Mouse (Mus musculus) small intestine, adult 2 months (tissue): ENCODE measurements around the gene Foxn3. TPM values are rescaled to one million over a fixed set of nuclear protein-coding genes. Genes with fewer than 3 reads are reported as not detected.

Experiments
- H3K27ac ChIP-seq: fragments of 200-500 bp; 2 replicates; pipeline ENCODE4 v1.5.1; 2012; ENCODE audit warnings: low read depth, low read length, control low read depth, inconsistent platforms; ENCODE audit not compliant: insufficient read depth
- H3K27me3 ChIP-seq: fragments of 200-500 bp; 2 replicates; pipeline ENCODE4 v1.6.1; 2012; ENCODE audit warnings: mild to moderate bottlenecking, moderate library complexity, low read length, inconsistent platforms; ENCODE audit not compliant: control insufficient read depth, insufficient read depth
- H3K36me3 ChIP-seq: fragments of 200-500 bp; 2 replicates; pipeline ENCODE4 v1.6.1; 2012; ENCODE audit warnings: mild to moderate bottlenecking, low read length, control low read depth, inconsistent platforms; ENCODE audit not compliant: control insufficient read depth, insufficient read depth
- H3K4me1 ChIP-seq: fragments of 200-500 bp; 2 replicates; pipeline ENCODE4 v1.6.1; 2012; ENCODE audit warnings: low read length, inconsistent platforms, mixed read lengths; ENCODE audit not compliant: control insufficient read depth, insufficient read depth, insufficient read length
- H3K4me3 ChIP-seq: fragments of 200-500 bp; 2 replicates; pipeline ENCODE4 v1.5.1; 2012; ENCODE audit warnings: low read depth, mild to moderate bottlenecking, control low read depth, inconsistent platforms, low read length, moderate library complexity
- CTCF ChIP-seq: fragments of 200-500 bp; IDR thresholded peaks from 2 replicates; pipeline ENCODE4 v1.5.1; 2012; ENCODE audit warnings: low read depth, mild to moderate bottlenecking, control low read depth, inconsistent platforms, low read length, moderate library complexity, mixed read lengths; ENCODE audit not compliant: insufficient replicate concordance, insufficient read length; ENCODE audit errors: extremely low read depth
- POLR2A ChIP-seq: fragments of 200-500 bp; IDR thresholded peaks from 2 replicates; pipeline ENCODE4 v1.6.1; 2012; ENCODE audit warnings: low read depth, mild to moderate bottlenecking, control low read depth, inconsistent platforms, low read length, moderate library complexity
- WGBS: fragments of 180-500 bp; shearing (Covaris S2); methylation state at CpG from one replicate; pipeline ENCODE4 v1.1.7; 2018; 5-methylcytosine and 5-hydroxymethylcytosine counted together
- polyA plus RNA-seq: library from polyadenylated mRNA; depleted of rRNA; stranded (reverse); fragments of >200 nt; gene quantifications from 2 replicates; pipeline ENCODE4 v1.2.3, GENCODE M21; 2012

Gene Foxn3
- polyA plus RNA-seq, 1 experiment, result 17.5 TPM

- no peaks in the 10 kb centered on the region for H3K36me3 ChIP-seq
- no peak overlapping the region for H3K4me3 ChIP-seq
- H3K4me1 ChIP-seq, result peaks cover 3% of the 10 kb centered on the region; the same call in 1 of the 2 replicates
- TF ChIP-seq CTCF, result no peak
- no peak for TF ChIP-seq POLR2A
- no peak overlapping the region for H3K27ac ChIP-seq
- H3K27me3 ChIP-seq, result no peaks in the 10 kb centered on the region
- WGBS, result 96% methylated on average over 5 of the region's 5 CpGs
Measured at GRCm38 (mm10) chr12:99466426-99466825, 97.0 kb downstream of the Foxn3 start.

- Histone ChIP-seq H3K27me3 (no peaks in the 10 kb centered on the region), H3K36me3 (no peaks in the 10 kb centered on the region), H3K4me3 (no peak overlapping the region), H3K4me1 (peaks cover 3% of the 10 kb centered on the region; the same call in 1 of the 2 replicates), H3K27ac (no peak overlapping the region)
- WGBS, result 77% methylated on average over 5 of the region's 5 CpGs
- no peak for TF ChIP-seq CTCF
Measured at GRCm38 (mm10) chr12:99464291-99464690, 99.1 kb downstream of the Foxn3 start.

GRCm38 (mm10) chr12:99462846-99463245, 100.5 kb downstream of the Foxn3 start:
- Histone ChIP-seq H3K36me3 (no peaks in the 10 kb centered on the region), H3K4me1 (peaks cover 1% of the 10 kb centered on the region; the same call in 1 of the 2 replicates), H3K27me3 (no peaks in the 10 kb centered on the region), H3K4me3 (no peak overlapping the region), H3K27ac (no peak overlapping the region)
- 91% methylated on average over 1 of the region's 1 CpGs for WGBS
- TF ChIP-seq CTCF, result no peak
- TF ChIP-seq POLR2A, result no peak

GRCm38 (mm10) chr12:99462302-99462701, 101.1 kb downstream of the Foxn3 start:
- no peak overlapping the region for H3K4me3 ChIP-seq
- no peak overlapping the region for H3K27ac ChIP-seq
- H3K27me3 ChIP-seq, result no peaks in the 10 kb centered on the region
- TF ChIP-seq CTCF, result no peak
- TF ChIP-seq POLR2A, result no peak
- H3K36me3 ChIP-seq, result no peaks in the 10 kb centered on the region
- H3K4me1 ChIP-seq, result no peaks in the 10 kb centered on the region

GRCm38 (mm10) chr12:99457521-99458205, 105.7 kb downstream of the Foxn3 start:
- 82% methylated on average over 10 of the region's 10 CpGs for WGBS
- Histone ChIP-seq H3K36me3 (no peaks in the 10 kb centered on the region), H3K27ac (no peak overlapping the region), H3K4me1 (no peaks in the 10 kb centered on the region; the same call in 1 of the 2 replicates), H3K27me3 (no peaks in the 10 kb centered on the region), H3K4me3 (no peak overlapping the region)
- TF ChIP-seq CTCF, result no peak
- TF ChIP-seq POLR2A, result no peak

GRCm38 (mm10) chr12:99455580-99455979, 107.8 kb downstream of the Foxn3 start:
- Histone ChIP-seq H3K4me1 (no peaks in the 10 kb centered on the region; the same call in 1 of the 2 replicates), H3K27ac (no peak overlapping the region), H3K36me3 (no peaks in the 10 kb centered on the region), H3K27me3 (no peaks in the 10 kb centered on the region), H3K4me3 (no peak overlapping the region)
- TF ChIP-seq CTCF (no peak), POLR2A (no peak)
- WGBS, result 97% methylated on average over 8 of the region's 8 CpGs

GRCm38 (mm10) chr12:99454394-99454793, 109.0 kb downstream of the Foxn3 start:
- Histone ChIP-seq H3K4me1 (no peaks in the 10 kb centered on the region; the same call in 1 of the 2 replicates), H3K27ac (no peak overlapping the region), H3K27me3 (no peaks in the 10 kb centered on the region), H3K4me3 (no peak overlapping the region), H3K36me3 (no peaks in the 10 kb centered on the region)
- TF ChIP-seq CTCF (no peak), POLR2A (no peak)
- WGBS, result 87% methylated on average over 9 of the region's 9 CpGs

- no peaks in the 10 kb centered on the region for H3K27me3 ChIP-seq
- H3K27ac ChIP-seq, result no peak overlapping the region
- no peaks in the 10 kb centered on the region; the same call in 1 of the 2 replicates for H3K4me1 ChIP-seq
- H3K4me3 ChIP-seq, result no peak overlapping the region
- 76% methylated on average over 4 of the region's 4 CpGs for WGBS
- no peaks in the 10 kb centered on the region for H3K36me3 ChIP-seq
- TF ChIP-seq CTCF (no peak), POLR2A (no peak)
Measured at GRCm38 (mm10) chr12:99453797-99454196, 109.6 kb downstream of the Foxn3 start.
